Mouse (Mus musculus) liver, postnatal 0 days (tissue): ENCODE results near the gene Garem2.

Experiments
- CTCF ChIP-seq: sonication (generic); IDR thresholded peaks from 2 replicates; pipeline ENCODE4 v1.5.1; 2016; ENCODE audit warnings: antibody characterized with exemption, low read depth
- EP300 ChIP-seq: IDR thresholded peaks from 2 replicates; pipeline ENCODE4 v1.6.1; 2016; ENCODE audit warnings: antibody characterized with exemption, low read depth, mild to moderate bottlenecking

- TF ChIP-seq CTCF (no peak), EP300 (no peak)
Observed at GRCm38 (mm10) chr5:30135711-30136231, 30.8 kb downstream of the Garem2 start.
